Mouse (Mus musculus) brain, embryonic 14.5 days (tissue): ENCODE results near the gene Alg5. TPM values are rescaled to one million over a fixed set of nuclear protein-coding genes. Genes with fewer than 3 reads are reported as not detected.

Experiments
- DNase-seq: peaks from one replicate; pipeline ENCODE4 v3.0.0-alpha.2; 2011; ENCODE audit warnings: low read depth
- CTCF ChIP-seq: fragments of 200-500 bp; IDR thresholded peaks from 2 replicates; pipeline ENCODE4 v1.5.1; 2012; ENCODE audit warnings: inconsistent platforms, mild to moderate bottlenecking, moderate library complexity, borderline replicate concordance; ENCODE audit not compliant: insufficient read depth, insufficient read length; ENCODE audit errors: extremely low read depth
- POLR2A ChIP-seq: fragments of 200-500 bp; IDR thresholded peaks from 2 replicates; pipeline ENCODE4 v1.6.1; 2012; ENCODE audit warnings: mild to moderate bottlenecking, inconsistent platforms, borderline replicate concordance; ENCODE audit not compliant: poor library complexity, insufficient read depth, insufficient read length, severe bottlenecking; ENCODE audit errors: extremely low read depth
- polyA plus RNA-seq: library from polyadenylated mRNA; depleted of rRNA; stranded (reverse); fragments of >200 nt; gene quantifications from 2 replicates; pipeline ENCODE4 v1.2.3, GENCODE M21; 2012

The Alg5 gene
- polyA plus RNA-seq, 1 experiment = 27.5 TPM

DNA sequence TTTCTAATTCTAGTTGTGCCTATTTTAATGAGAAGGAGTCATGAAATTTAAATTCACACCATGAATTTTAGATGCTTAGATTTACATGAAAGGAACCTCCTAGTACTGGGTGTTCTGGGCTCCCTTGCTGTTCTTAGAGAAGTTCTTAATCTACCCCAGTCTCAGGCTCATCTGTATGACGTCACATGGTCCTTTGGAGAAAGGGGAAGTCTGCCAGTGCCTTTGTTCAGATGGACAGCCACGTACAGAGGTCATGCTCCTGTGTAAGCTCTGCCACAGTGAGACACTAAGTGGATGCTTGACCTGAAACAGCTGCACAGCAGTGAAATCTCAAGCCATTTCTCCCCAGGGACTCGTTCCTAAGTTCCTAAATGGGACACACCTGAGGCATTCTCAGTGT lies 16.4 kb upstream of the Alg5 start:
- DNase-seq = no peak
- TF ChIP-seq CTCF (no peak), POLR2A (no peak)

DNA sequence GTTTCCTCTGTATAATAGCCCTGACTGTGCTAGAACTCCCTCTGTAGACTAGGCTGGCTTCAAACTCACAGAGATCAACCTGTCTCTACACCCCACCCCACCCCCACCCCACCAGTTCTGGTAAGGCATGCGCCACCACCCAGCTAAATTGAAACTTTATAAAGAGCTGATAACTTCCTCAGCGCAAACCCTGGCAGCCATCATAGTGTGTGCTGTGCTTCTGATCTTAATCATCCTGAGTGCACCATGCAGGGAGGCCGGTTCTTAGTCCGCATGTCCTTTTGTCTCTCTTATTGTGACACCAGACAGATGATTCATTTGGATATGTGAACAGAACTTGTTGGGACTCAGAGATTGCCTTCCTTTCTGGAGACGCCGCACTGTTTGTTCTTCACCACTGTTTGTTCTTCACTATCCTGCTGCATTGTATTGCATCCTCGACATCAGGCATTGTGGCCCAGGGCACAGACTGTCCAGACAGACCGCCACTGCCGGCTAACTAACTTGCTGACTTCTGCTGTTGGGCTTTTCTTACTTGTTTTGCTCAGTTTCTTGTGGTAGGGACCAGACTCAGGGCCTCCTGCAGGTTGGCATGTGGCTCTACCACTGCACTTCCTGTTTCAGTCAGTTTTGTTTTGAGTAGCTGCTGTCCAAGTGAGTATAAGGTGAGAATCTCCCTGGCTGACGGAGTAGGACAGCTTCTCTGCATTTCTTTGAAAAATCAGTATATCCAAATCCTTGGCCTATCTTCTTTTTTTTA lies 11.4 kb upstream of the Alg5 start:
- no peak for DNase-seq
- TF ChIP-seq CTCF = no peak
- TF ChIP-seq POLR2A = no peak

DNA sequence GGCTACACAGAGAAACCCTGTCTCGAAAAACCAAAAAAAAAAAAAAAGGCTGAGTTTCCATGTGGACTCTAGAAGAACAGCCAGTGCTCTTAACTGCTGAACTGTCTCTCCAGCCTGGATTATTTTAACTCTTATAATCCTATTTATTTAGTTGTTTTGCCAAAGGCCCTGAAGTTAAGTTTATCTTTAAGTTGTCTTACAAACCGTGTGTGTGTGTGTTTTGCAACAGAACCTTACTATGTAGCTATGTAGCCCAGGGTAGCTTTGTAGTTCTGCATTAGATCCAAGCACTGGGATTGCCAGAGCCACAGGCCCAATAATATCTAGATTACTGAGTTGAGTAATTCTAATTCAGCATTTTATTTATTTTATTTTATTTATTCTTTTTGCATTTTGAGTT lies 10.0 kb upstream of the Alg5 start:
- DNase-seq = no peak
- TF ChIP-seq CTCF (no peak), POLR2A (no peak)

DNA sequence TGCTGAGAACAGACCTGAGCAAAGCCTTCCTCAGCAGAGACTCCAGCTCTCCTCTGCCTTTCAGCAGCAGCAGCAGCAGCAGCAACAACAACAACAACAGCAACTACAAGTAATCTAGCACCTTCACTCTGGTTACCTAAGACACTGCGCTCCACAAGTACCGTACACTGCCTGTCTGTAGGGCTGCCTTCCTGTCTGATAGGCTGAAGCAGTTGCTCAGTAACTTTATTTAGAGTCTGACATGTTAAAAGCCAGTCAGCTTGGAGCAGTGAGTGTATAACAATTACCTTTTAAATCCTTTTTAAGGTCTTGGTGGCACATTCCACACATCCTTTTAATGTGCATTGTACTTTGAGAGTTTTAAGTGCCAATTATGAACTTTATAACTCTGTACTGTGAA lies 7.8 kb upstream of the Alg5 start:
- no peak for DNase-seq

DNA sequence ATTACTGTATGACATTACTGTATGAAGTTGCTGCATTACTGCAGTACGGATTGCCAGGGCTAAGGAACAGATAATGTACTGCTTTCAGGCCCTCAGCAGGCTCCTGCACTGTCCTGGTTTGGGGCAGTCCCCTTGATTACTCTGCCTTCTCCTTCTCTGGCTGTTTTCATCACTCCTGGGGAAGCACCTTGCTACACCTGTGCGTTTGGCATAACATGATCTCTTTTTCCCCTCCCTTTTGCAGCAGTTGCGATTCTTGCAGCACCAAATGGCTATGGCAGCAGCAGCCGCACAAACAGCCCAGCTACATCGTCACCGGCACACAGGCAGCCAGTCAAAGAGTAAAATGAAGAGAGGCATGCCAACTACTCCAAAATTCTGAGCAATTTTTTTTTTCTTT lies 7.2 kb upstream of the Alg5 start:
- no peak for TF ChIP-seq POLR2A
- TF ChIP-seq CTCF = no peak
- DNase-seq = no peak

More for the DNA sequence above, 7.8 kb upstream of the Alg5 start:
- no peak for TF ChIP-seq CTCF
- TF ChIP-seq POLR2A = no peak

DNA sequence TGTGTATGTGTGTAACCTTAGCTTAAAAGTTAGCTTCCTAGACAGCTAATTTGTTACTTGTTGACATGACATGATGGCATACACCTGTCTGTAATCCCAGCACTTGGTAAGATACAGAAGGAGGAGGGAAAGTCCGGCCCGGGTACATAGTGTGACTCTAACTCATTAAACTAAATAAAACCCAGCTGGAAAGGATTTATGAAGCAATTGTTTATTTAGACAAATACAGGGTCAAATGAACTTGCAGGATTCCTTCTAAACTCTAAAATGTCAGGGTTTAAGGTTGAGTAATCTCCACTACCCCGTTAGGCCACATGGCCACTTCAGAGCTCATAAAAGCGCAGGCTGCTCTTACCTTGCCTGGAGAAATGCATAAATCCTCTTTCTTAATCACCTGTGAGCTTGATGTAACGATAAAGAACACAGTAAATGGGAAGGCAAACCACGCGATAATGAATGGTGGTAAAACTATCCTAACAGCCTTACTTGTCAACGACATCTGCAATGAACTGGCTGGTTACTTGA lies 3.7 kb upstream of the Alg5 start:
- DNase-seq = no peak
- no peak for TF ChIP-seq POLR2A
- TF ChIP-seq CTCF = no peak

DNA sequence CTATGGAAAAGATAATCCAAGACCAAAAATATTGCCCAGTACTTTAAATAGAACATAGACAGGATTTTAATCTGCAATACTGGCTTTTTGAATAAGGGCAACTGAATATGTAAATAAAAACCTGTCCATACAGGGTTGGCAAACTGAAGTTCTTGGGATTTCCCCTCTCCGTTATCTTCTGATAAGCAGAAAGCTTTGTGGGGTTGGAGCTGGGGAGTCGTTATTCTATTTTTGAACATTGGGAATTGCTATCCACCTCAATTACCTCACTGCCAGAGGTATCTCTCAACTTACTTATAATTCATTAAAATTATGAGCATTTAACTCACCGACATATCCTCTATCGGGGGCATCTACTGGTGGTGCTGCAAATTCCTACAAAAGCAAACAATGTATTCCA lies 3.0 kb upstream of the Alg5 start:
- TF ChIP-seq POLR2A = no peak
- TF ChIP-seq CTCF = no peak
- DNase-seq = no peak

DNA sequence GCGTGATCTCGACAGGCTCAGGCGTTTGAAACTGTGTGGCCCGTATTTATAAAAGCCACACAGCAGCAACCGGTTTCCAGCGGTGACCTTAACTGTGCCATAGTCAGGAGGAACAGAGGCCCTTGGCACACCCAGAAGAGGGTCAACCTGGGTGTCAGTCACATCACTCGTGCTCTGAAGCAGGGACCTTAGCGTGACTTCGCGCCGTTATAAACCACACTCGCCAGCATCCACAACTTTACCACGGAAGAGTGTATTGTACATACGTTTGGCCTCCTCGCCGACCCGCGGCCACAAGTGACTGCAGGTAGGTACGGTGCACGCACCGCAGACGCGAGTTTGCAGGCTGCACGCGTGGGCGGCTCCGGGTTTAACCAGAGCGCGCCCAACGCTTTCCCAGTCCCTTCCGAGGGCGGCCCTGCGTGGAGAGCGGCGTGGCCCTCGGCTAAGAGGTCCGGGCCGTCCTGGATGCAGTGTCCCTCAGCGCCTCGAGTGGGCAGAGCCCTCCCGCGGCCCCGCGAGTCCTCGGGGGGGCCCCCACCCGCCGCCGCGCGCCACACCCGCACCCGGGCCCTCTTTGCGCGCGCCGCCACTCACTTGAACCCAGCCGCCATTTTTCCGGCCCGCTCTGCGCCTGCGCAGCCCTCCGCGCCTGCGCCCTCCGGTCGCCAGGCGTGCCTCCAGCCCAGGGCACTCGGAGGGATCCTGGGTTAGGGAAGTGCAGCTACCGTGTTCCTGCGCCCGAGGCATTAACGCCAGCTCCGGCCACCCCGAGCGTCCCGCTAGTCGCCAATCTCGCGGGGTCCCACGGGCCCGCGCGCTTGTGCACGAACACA lies 710 bp upstream of the Alg5 start:
- peak; percentile 90 for TF ChIP-seq POLR2A
- TF ChIP-seq CTCF = no peak
- DNase-seq = peak; percentile 95

DNA sequence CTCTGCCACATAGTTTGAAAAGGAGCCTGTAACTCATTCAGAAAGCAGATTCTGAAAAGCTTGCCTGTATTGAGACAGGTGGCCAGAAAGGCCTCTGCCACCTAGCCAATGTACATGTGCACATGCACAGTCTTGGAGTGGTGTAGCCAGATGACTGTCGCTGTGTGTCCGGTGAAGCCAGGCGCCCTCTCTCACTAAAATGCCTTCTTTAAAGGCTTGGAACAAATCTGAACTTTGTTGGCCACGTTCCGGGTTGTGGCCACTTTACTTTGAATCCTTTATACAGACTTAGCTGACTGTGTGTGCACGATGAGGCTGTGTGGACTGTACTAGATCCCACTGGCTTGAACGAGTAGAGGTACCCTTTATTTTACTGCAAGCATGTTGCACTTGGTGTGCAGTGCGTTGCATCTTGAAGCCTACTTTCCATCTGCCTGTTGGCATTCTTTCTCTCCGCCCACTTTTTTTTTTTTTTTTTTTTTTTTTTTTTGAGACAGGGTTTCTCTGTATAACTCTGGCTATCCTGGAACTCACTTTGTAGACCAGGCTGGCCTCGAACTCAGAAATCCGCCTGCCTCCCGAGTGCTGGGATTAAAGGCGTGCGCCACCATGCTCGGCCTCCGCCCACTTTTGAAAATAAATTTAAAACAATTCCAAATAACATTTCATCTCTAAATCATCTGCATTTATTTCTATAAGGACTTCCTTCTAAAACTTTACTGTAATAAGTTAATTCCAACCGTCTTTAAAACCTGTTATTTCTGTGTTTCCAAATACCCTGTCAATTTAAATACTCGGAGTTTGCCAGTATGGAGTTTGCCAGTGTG lies 975 bp downstream of the Alg5 start:
- TF ChIP-seq POLR2A = no peak
- no peak for TF ChIP-seq CTCF
- peak; percentile 55 for DNase-seq

DNA sequence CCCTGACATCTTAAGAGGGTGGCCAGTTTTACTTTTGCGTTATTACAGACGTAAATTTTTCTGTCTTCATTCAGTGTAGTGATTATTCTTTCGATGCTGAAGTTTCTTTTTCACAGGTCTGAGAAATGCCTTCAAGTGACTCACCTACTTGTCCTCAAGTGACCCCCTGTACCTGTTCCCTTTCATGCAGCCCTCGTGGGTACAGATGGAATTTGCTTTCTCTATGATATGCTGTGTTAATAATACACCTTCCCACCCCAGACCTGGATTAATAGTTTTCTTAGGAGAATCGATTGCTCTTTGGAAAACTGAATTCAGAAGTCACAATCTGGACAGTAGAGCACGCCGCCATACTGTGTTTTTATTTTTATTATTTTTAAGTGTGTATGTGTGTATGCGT lies 2.0 kb downstream of the Alg5 start:
- DNase-seq = no peak
- TF ChIP-seq POLR2A (no peak), CTCF (no peak)

DNA sequence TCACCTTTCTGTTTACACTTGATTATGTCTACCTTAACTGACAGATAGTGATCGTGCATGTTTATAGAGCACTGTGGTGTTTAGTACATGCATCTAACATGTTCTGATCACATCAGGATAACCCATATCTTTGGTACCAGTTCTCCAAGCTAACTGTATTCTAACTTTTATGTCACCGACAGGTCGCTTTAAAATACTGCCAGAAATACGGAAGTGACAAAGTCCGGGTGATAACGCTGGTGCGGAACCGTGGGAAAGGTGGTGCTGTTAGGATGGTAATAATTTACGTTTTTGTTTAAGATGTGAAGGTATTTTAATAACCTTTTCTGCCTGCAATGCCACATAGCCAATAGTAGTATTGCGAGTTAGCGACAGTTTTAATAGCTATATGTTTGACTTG lies 6.6 kb downstream of the Alg5 start:
- TF ChIP-seq CTCF (no peak), POLR2A (no peak)
- no peak for DNase-seq

DNA sequence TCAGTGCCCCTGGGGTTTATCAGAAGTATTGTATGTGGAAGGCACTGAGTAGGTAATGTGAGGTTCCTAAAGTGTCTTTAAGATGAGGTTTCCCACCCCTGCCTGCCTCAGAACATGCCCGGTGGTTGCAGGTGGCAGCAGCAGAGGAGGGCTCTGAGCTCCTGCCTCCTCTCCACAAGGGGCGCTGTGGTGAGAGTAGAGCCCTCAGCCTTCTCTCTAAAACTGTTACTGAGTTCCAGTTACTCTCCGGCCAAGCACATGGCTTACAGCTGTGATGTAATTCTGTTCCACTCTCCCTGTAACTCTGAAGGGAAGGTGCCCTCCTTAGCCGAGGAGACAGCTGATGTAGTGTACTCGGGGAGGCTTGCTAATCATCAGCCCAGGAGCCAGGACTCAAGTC lies 10.5 kb downstream of the Alg5 start:
- TF ChIP-seq CTCF (peak; percentile 62), POLR2A (no peak)
- DNase-seq = no peak

DNA sequence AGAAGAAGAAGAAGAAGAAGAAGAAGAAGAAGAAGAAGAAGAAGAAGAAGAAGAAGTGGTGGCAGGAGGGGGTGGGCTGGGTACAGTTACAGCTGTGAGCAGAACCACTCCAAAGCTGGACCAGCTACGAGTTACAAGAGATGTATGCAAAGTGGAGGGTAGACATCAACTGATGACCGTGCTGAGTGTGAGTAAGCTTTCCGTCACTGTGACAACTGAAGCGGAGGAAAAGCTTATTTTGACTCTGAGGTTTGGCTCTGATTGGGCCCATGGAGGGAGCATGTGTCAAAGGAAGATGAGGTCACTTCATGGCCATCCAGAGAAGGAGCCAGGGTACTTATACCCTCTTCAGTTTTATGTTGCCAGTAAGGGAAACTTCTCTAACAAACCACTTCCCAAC lies 18.1 kb downstream of the Alg5 start:
- DNase-seq = no peak
- TF ChIP-seq POLR2A = no peak
- TF ChIP-seq CTCF = no peak
